Mouse (Mus musculus) cerebellum, adult 2 months (tissue): ENCODE measurements at regions not wholly inside any gene's neighbourhood (a gene's known extent, or its start where the extent isn't known, plus 50 kb on each side); places are given as distances from the start of the nearest gene placed in this dataset.

Experiments
- CTCF ChIP-seq: fragments of 200-500 bp; IDR thresholded peaks from 2 replicates; pipeline ENCODE4 v1.5.1; 2011; ENCODE audit warnings: low read depth, mild to moderate bottlenecking, control low read depth, low read length, moderate library complexity, borderline replicate concordance; ENCODE audit not compliant: insufficient read depth
- POLR2A ChIP-seq: fragments of 200-500 bp; IDR thresholded peaks from 2 replicates; pipeline ENCODE4 v1.6.1; 2011; ENCODE audit warnings: low read length, control low read depth, borderline replicate concordance; ENCODE audit not compliant: insufficient read depth

DNA sequence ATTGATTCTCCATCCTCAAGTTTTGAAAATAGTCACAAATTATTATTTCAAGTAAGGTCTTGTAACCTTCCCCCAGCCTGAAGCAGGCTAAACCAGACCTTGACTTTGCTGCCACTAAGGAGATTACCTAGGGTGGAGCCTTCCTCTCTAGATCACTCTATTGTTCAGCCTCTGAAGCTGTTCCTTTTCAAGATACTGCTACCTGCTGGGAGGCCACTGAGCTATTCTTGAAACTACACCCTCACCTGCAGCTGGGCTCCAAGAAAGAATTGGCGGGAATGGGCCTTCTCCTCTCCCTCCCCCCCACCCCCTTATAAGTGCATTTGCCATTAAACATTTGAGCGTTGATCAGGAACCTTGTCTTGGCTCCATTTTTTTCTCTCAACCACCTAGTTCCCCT lies 534.2 kb upstream of the Dmac1 start:
- TF ChIP-seq CTCF, result no peak
- TF ChIP-seq POLR2A, result no peak
